Mouse (Mus musculus) midbrain, embryonic 13.5 days (tissue): ENCODE results near the gene Dync2li1. TPM values are rescaled to one million over a fixed set of nuclear protein-coding genes. Genes with fewer than 3 reads are reported as not detected.
A peak's percentile ranks its signal among the peaks of the same experiment; 100 is the strongest.

ENCODE experiments used
- ATAC-seq: fragments of 200-750 bp; cut with Nextera tagmentation; 2 replicates; pipeline ENCODE4 v1.8.0; 2017; ENCODE audit warnings: mild to moderate bottlenecking, moderate TSS enrichment, moderate library complexity
- H3K27ac ChIP-seq: fragments of 300-500 bp; sonication (generic); 2 replicates; pipeline ENCODE4 v1.5.1; 2015; ENCODE audit warnings: inconsistent platforms, mild to moderate bottlenecking, moderate library complexity
- H3K27me3 ChIP-seq: fragments of 300-500 bp; sonication (generic); 2 replicates; pipeline ENCODE4 v1.6.1; 2015; ENCODE audit warnings: mild to moderate bottlenecking, inconsistent platforms
- H3K36me3 ChIP-seq: fragments of 300-500 bp; sonication (generic); 2 replicates; pipeline ENCODE4 v1.6.1; 2015; ENCODE audit warnings: mild to moderate bottlenecking, inconsistent platforms
- H3K4me1 ChIP-seq: fragments of 300-500 bp; sonication (generic); replicated peaks from 2 replicates; pipeline ENCODE4 v1.6.1; 2015; ENCODE audit warnings: inconsistent platforms
- H3K4me2 ChIP-seq: fragments of 300-500 bp; sonication (generic); replicated peaks from 2 replicates; pipeline ENCODE4 v1.6.1; 2015; ENCODE audit warnings: moderate library complexity, mild to moderate bottlenecking, inconsistent platforms
- H3K4me3 ChIP-seq: fragments of 300-500 bp; sonication (generic); replicated peaks from 2 replicates; pipeline ENCODE4 v1.5.1; 2015; ENCODE audit warnings: mild to moderate bottlenecking, inconsistent platforms
- H3K9ac ChIP-seq: fragments of 300-500 bp; sonication (generic); replicated peaks from 2 replicates; pipeline ENCODE4 v1.6.1; 2015; ENCODE audit warnings: mild to moderate bottlenecking, inconsistent platforms
- H3K9me3 ChIP-seq: fragments of 300-500 bp; sonication (generic); 2 replicates; pipeline ENCODE4 v1.6.1; 2016; ENCODE audit warnings: mild to moderate bottlenecking, inconsistent platforms
- WGBS: fragments of 180-500 bp; shearing (Covaris S2); methylation state at CpG from one replicate; pipeline ENCODE4 v1.1.7; 2015; 5-methylcytosine and 5-hydroxymethylcytosine counted together
- polyA plus RNA-seq: library from polyadenylated mRNA; unstranded; fragments of >200 nt; fragmentation: Nextera tagmentation; extraction: Ambion mirVana; gene quantifications from 2 replicates; pipeline ENCODE4 v1.2.1, GENCODE M21; 2015

The Dync2li1 gene
- polyA plus RNA-seq, 1 experiment from 2014 or later: 33.3 TPM

DNA sequence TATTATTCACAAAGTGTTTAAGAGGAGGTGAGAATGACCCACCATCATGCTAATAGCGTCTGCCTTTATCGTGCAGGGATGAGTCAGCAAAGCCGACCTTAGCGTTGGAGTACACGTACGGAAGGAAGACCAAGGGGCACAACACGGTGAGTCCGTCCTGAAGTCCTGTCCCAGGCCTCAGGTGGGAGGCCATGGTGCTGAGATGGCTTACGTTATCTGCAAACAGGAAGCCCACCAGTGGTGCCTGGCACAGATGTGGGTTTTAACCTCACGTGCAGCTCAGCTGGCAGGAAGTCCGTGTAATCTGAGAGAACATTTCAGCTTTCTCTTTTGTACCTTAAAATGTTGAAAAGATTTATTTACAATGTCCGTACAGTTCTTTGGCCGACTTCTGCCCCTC, 7.1 kb downstream of the Dync2li1 start:
- Histone ChIP-seq H3K4me1 (0 out of 2 replicates have a peak, but pooled peaks cover 4% of the 10 kb centered on the region), H3K4me2 (no peak overlapping the region), H3K9me3 (no peaks in the 10 kb centered on the region), H3K36me3 (no peaks in the 10 kb centered on the region), H3K27me3 (no peaks in the 10 kb centered on the region), H3K9ac (no peak overlapping the region), H3K27ac (no peak overlapping the region), H3K4me3 (no peak overlapping the region)
- ATAC-seq: no peak
- WGBS: 89% methylated on average over 13 of the region's 13 CpGs

DNA sequence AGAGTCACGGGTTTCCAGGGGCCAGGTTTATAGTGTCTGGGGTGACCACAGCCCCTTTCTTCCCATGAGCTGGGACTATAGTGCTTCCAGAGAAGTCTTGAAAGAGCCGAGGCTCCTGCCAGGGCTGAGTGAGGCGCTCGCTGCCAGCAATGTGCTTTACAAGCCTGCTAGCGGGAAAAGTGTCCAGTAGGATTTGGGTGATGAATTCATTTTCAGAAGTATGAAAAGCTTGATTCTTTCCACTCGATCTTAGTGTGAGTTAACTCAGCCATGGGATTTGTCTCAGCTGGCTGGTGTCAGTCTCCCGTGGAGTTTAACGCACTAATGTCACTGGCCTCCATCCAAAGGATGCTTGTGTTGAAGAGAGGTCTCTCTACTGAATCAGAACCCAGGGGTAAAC, 10.0 kb downstream of the Dync2li1 start:
- H3K4me1 ChIP-seq: 0 out of 2 replicates have a peak, but pooled peaks cover 4% of the 10 kb centered on the region
- H3K4me3 ChIP-seq: no peak overlapping the region
- no peaks in the 10 kb centered on the region for H3K9me3 ChIP-seq
- no peaks in the 10 kb centered on the region for H3K36me3 ChIP-seq
- WGBS: 47% methylated on average over 8 of the region's 8 CpGs
- H3K27me3 ChIP-seq: no peaks in the 10 kb centered on the region
- no peak for ATAC-seq
- no peak overlapping the region for H3K27ac ChIP-seq
- H3K4me2 ChIP-seq: no peak overlapping the region
- no peak overlapping the region for H3K9ac ChIP-seq

DNA sequence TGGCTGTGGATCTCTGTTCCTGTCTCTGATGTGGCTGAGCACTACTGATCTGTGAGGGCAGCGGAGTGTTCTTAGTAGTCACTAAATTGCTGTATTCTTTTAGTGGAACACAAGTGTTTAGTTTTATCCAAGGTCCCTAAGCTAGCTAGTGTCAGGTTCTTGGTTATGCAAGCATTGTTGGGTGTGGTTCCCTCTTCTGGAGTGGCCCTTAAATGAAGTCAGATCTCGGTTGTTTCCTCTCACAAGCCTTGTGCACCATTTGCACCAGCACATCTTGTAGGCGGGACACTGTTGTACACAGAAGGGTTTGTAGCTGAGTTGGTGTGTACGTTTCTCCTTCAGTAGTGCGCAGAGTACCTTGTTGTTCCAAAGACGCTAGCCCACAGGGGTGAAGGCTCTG, 11.7 kb downstream of the Dync2li1 start:
- 94% methylated on average over 6 of the region's 6 CpGs for WGBS
- Histone ChIP-seq H3K36me3 (no peaks in the 10 kb centered on the region), H3K9me3 (no peaks in the 10 kb centered on the region), H3K27me3 (no peaks in the 10 kb centered on the region), H3K4me1 (0 out of 2 replicates have a peak, but pooled peaks cover 4% of the 10 kb centered on the region), H3K9ac (no peak overlapping the region), H3K4me2 (no peak overlapping the region), H3K27ac (no peak overlapping the region), H3K4me3 (no peak overlapping the region)
- no peak for ATAC-seq

DNA sequence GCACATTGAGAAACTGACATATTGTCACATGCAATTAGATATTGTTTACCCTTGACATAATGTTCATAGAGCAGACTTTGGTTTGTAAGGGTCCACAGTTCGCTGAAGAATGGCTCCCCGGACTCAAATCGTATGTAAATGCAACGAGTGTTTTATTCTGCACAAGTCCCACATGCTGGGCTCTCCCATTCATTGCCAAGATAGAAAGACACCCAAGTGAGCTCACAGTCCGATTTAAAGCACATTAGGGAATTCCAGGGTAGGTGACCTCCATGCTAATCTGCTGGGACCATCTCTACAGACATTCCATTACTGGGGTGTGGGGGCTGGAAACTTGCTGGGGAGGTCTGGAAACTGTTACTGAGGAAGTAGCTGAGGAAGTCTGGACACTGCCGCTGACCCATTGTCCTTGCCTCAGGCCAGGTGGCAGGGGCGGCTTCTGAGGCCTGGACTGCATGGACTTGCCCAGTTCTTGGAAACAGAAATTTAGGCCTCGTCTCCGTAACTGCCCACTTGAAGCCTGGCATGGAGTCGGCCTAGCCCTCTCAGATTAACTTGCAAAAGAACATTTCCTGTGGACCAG, 13.6 kb downstream of the Dync2li1 start:
- H3K4me2 ChIP-seq: no peak overlapping the region
- ATAC-seq: no peak

DNA sequence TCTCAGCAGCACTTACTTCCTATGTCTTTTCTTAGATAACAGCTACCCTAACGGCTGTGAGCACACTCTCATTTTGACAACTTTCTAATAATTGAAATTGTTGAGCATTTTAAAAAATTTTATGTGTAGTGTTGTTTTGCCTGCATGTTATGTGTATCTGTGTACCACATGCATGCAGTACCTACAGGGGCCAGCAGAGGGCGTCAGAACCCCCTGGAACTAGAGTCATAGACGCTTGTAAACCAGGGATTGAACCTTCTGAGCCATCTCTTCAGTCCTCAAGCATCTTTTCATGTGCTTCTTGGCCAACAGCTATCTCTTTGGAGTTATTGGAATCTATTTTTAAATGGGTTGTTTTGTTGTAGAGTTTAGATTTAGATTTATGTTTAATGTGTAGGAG, 15.6 kb downstream of the Dync2li1 start:
- no peaks in the 10 kb centered on the region for H3K27me3 ChIP-seq
- no peak overlapping the region for H3K4me3 ChIP-seq
- WGBS: 32% methylated on average over 3 of the region's 3 CpGs
- H3K9ac ChIP-seq: no peak overlapping the region
- no peak overlapping the region for H3K27ac ChIP-seq
- H3K9me3 ChIP-seq: no peaks in the 10 kb centered on the region
- no peaks in the 10 kb centered on the region for H3K36me3 ChIP-seq
- no peak for ATAC-seq
- no peak overlapping the region for H3K4me2 ChIP-seq
- H3K4me1 ChIP-seq: peaks cover 7% of the 10 kb centered on the region; the same call in 1 of the 2 replicates

More for the DNA sequence above, 13.6 kb downstream of the Dync2li1 start:
- 49% methylated on average over 10 of the region's 10 CpGs for WGBS
- Histone ChIP-seq H3K9me3 (no peaks in the 10 kb centered on the region), H3K36me3 (no peaks in the 10 kb centered on the region), H3K4me1 (peaks cover 7% of the 10 kb centered on the region; the same call in 1 of the 2 replicates), H3K9ac (no peak overlapping the region), H3K27me3 (no peaks in the 10 kb centered on the region), H3K4me3 (no peak overlapping the region), H3K27ac (no peak overlapping the region)

DNA sequence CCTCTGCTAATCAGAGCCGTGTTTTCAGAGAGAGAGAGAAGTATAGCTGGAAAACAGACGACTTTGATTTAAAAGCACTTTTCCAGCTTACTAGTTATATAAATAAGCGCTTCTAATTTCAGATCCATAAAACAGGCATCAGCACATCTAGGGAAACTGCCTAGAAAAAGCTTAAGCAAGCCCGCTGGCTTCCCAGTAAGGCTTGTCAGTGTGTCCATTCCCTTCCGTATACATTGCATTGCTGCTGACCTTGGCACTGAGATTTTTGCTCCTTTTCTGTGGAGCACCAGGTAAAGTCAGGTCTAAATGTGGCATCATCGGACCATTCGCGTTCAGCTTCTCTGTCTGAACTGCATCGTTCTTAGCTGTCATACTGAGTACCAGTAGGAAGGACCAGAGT, 16.0 kb downstream of the Dync2li1 start:
- Histone ChIP-seq H3K4me1 (peaks cover 7% of the 10 kb centered on the region; the same call in 1 of the 2 replicates), H3K4me2 (no peak overlapping the region), H3K27ac (no peak overlapping the region), H3K36me3 (no peaks in the 10 kb centered on the region), H3K9me3 (no peaks in the 10 kb centered on the region), H3K4me3 (no peak overlapping the region), H3K9ac (no peak overlapping the region), H3K27me3 (no peaks in the 10 kb centered on the region)
- 91% methylated on average over 9 of the region's 9 CpGs for WGBS
- no peak for ATAC-seq

DNA sequence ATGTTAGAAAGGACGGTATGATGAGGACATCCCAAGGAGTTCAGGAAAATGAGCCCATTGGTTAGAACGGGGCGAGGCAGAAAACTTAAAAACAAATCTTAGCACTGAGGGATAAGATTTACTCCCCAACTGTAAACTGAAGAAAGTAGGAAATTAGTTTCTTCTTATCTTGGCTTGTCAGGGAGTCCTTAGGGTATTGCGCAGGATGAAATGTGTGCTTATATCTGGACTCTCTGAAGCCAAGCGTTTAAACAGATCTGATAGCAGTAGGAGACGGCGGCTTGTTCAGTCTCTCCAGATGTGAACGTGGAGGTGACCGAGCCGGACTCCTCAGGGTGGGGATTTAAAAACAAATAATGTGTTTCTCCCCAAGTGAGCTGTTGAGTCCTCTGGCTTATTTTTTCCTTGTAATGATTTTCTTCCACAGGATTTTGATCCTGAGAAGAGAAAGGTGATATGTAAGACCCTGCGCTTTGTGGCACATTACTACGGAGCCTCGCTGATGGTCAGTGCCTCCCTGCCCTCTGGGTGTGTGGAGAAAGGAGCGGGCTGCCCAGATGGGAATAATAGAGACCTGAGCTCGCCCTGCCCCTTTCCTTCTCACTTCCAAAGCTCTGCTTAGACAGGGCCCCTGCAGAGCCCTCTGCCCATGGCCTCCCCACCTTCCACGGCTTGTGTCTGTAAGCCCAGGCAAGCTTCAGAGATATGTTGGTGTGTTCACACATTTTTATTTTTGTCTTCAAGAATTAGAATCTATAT, 18.2 kb downstream of the Dync2li1 start:
- 55% methylated on average over 16 of the region's 16 CpGs for WGBS
- no peak overlapping the region for H3K9ac ChIP-seq
- peaks cover 7% of the 10 kb centered on the region; the same call in 1 of the 2 replicates for H3K4me1 ChIP-seq
- no peaks in the 10 kb centered on the region for H3K36me3 ChIP-seq
- H3K4me3 ChIP-seq: no peak overlapping the region
- no peaks in the 10 kb centered on the region for H3K27me3 ChIP-seq
- H3K27ac ChIP-seq: peak overlapping the region; percentile 37; the same call in 1 of the 2 replicates
- no peaks in the 10 kb centered on the region for H3K9me3 ChIP-seq
- H3K4me2 ChIP-seq: no peak overlapping the region
- no peak for ATAC-seq

DNA sequence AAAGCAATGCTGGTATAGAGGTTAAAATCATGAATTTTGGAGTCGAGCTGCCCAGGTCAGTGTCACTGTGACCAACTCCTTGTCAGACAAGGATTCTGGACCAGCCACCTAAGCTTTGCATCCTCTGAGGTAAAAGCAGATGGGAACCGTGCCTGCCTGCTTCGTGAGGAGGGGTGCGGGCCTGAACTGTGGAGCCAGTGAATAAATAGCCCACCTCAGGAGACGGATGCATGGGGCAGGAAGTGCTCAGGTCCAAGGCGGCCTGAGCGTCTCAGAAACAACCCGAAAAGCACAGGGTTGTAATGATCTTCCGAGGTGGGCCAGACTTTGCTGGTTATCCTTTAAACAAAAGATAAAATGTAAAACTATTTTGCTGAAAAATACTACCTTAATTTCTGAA, 18.8 kb downstream of the Dync2li1 start:
- ATAC-seq: no peak
- Histone ChIP-seq H3K4me1 (peaks cover 7% of the 10 kb centered on the region; the same call in 1 of the 2 replicates), H3K36me3 (no peaks in the 10 kb centered on the region), H3K4me2 (no peak overlapping the region), H3K9ac (no peak overlapping the region), H3K9me3 (no peaks in the 10 kb centered on the region), H3K4me3 (no peak overlapping the region), H3K27me3 (no peaks in the 10 kb centered on the region), H3K27ac (no peak overlapping the region)
- WGBS: 33% methylated on average over 9 of the region's 9 CpGs

DNA sequence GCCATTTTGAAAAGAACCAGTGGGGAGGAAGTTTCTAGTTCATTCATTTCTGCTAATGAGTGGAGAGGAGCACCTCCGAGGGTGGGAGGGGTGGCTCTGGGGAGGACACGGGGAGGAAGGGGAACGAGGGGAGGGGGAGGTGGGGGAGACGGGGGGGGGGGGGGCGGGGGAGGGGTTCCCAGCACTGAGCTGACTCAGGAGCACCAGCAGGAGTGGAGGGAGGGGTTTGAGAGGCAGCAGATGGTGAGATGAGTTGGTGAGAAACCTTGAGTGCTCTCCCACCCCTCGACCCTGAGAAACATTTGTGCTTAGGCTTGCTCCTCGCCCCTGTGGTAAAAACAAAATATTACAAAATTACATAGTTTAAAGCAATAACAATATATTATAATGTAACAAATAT, 19.6 kb downstream of the Dync2li1 start:
- H3K27ac ChIP-seq: no peak overlapping the region
- peaks cover 7% of the 10 kb centered on the region; the same call in 1 of the 2 replicates for H3K4me1 ChIP-seq
- H3K9ac ChIP-seq: no peak overlapping the region
- H3K36me3 ChIP-seq: no peaks in the 10 kb centered on the region
- no peaks in the 10 kb centered on the region for H3K27me3 ChIP-seq
- H3K4me2 ChIP-seq: no peak overlapping the region
- no peak overlapping the region for H3K4me3 ChIP-seq
- WGBS: 24% methylated on average over 5 of the region's 7 CpGs
- ATAC-seq: no peak
- H3K9me3 ChIP-seq: no peaks in the 10 kb centered on the region

DNA sequence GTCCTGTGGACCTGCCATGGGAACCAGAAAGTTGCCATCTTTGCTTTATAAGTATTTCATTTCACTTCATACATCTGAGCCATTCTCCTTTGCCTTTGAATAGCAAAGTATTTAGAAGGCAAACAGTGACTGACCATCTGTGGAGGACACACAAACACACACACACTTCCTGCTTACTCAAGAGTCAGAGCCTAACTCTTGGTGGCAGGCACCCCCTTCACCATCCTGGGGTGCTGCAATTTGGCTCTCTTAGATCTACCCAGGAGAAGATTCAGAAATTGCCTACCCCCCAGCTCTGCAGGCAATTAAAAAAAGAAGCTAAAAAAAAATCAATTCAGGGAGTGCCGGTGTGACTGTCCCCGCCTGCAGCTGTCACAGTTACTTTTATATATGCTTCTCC, 20.2 kb downstream of the Dync2li1 start:
- no peak overlapping the region for H3K4me3 ChIP-seq
- peaks cover 7% of the 10 kb centered on the region; the same call in 1 of the 2 replicates for H3K4me1 ChIP-seq
- no peak overlapping the region for H3K4me2 ChIP-seq
- 71% methylated on average over 2 of the region's 2 CpGs for WGBS
- no peak overlapping the region for H3K9ac ChIP-seq
- H3K27me3 ChIP-seq: no peaks in the 10 kb centered on the region
- H3K27ac ChIP-seq: no peak overlapping the region
- ATAC-seq: no peak
- H3K9me3 ChIP-seq: no peaks in the 10 kb centered on the region
- H3K36me3 ChIP-seq: no peaks in the 10 kb centered on the region

DNA sequence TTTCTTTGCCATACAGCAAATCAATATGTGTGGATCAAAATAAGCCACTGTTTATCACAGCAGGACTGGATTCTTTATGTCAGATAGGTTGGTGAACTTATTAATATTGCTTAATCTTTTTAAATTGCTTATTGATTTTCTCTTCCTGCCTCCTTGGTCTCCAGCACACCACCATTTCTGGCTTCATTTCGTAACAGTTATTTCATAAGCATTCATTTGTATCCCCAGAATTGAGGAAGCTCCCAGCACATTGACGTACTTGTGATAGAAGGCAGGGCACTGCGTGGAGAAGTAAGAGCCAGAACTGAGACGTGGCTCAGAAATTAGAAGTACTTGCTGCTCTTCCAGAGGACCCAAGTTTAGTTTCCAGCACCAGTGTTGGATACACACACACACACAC, 21.3 kb downstream of the Dync2li1 start:
- ATAC-seq: no peak
- no peak overlapping the region for H3K4me2 ChIP-seq
- H3K27ac ChIP-seq: no peak overlapping the region
- no peaks in the 10 kb centered on the region for H3K9me3 ChIP-seq
- H3K9ac ChIP-seq: no peak overlapping the region
- H3K4me3 ChIP-seq: no peak overlapping the region
- 88% methylated on average over 4 of the region's 4 CpGs for WGBS
- H3K27me3 ChIP-seq: no peaks in the 10 kb centered on the region
- H3K36me3 ChIP-seq: no peaks in the 10 kb centered on the region; the same call in 1 of the 2 replicates
- peaks cover 7% of the 10 kb centered on the region; the same call in 1 of the 2 replicates for H3K4me1 ChIP-seq

DNA sequence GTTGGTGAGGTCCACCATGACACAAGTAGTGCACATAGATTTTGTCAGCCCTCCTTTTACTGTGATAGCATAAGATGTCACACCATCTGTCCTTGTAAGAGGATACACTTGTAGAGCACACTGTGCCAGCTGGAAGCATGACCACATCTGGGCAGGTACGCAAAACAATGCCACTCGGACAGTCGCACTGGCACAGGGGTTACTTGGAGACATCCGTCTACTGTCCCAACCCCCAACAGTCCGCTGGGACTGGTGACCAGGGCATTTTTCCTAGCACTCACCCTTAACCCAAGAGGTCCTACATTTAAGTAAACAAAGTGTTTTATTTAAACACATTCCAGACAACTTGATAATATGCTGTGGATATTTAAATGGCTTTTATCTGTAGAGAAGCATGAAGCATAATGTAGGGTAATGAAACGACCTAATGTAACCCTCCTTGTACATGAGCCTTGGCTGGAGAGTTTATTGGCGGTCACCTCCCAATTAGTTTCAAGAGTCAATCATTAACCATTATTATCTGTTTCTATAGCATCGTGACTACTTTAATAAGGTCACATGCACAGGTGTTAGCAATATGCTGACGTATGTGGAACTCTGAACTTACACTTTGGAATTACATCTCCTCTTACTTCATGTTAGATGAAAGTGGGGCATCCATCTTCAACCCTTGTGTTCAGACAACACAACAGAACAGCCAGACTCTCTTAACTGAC, 24.2 kb downstream of the Dync2li1 start:
- Histone ChIP-seq H3K27ac (no peak overlapping the region), H3K4me2 (no peak overlapping the region), H3K9ac (no peak overlapping the region), H3K36me3 (peaks cover 4% of the 10 kb centered on the region; the same call in 1 of the 2 replicates), H3K4me3 (no peak overlapping the region), H3K9me3 (no peaks in the 10 kb centered on the region), H3K4me1 (no peaks in the 10 kb centered on the region; the same call in 1 of the 2 replicates), H3K27me3 (no peaks in the 10 kb centered on the region)
- ATAC-seq: no peak
- WGBS: 95% methylated on average over 9 of the region's 9 CpGs
